Mouse (Mus musculus) layer of hippocampus, adult 8-10 months (tissue): ENCODE data around the gene Zbed4. TPM values are rescaled to one million over a fixed set of nuclear protein-coding genes. Genes with fewer than 3 reads are reported as not detected.
"Not testable (repeated sequence)": the region's sequence is repeated elsewhere in the genome, so short reads cannot be mapped to it uniquely, and the experiment has no call there.

Experiments used
- DNase-seq, 2 experiments: peaks; one replicate each; pipeline ENCODE4 v3.0.0; 2022; ENCODE audit warnings: low spot score in 2 of 2
- total RNA-seq, 4 experiments: library from RNA; stranded (reverse); gene quantifications; 2 replicates each; pipeline ENCODE4 v1.2.4; 2022

Gene Zbed4
- total RNA-seq, 4 experiments from 2014 or later: 9.8 to 11.1 (median 10.1) TPM

DNA sequence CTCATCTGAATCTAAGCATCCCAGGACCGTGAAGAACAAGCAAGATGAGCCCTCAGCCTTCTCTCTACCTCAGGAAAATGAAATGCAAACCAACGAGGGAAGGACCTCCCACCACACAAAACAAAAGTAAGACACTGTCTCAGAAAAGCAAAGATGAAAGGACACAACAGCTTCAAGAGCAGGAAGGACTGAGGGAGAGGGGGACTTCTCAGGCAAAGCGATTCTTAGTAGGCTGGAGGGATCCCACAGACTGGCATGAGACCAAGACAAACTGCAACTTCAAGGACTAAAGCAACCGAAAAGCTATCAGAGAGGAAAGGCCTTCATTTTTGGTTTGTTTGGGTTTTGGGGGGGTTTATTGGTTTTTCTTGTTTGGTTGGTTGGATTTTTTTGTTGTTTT lies 15.3 kb upstream of the Zbed4 start:
- no peak for DNase-seq

DNA sequence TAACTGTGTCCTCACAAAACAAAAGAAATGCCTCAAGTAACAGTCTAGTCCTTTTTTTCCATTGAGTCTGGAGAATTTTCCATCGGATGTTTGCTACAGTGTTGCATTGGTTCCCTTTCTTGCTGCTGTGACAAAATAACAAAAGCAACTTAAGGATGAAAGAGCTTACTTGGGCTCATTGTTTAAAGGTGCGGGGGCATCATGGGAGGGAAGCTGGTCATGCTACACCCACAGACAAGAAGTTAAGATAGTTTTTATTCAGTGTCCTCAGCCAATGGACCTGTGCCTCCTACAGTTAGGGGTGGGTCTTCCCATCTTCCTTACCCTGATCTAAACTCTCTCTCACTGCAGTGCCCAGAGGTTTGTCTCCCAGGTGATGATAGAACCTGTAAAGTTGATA lies 13.0 kb upstream of the Zbed4 start:
- DNase-seq: no peak

DNA sequence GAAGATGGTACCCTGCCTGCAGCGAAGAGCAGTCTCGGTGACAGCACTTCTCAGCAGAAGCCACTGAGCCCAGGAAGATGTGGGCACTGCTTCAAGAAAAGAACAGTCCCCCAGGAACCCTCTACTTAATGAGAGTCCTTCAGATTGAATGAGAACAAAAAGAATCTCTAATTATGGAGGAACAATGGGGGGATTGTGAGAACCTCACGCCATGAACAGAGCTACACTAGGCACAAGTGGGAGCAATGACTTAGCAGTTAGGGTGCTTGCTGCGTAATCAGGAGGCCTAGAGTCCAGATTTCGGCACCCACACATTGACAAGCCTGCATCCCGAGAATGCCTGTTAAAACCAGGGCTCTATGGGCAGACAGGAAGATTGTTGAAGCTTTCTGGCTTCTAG lies 10.1 kb upstream of the Zbed4 start:
- DNase-seq: no peak

DNA sequence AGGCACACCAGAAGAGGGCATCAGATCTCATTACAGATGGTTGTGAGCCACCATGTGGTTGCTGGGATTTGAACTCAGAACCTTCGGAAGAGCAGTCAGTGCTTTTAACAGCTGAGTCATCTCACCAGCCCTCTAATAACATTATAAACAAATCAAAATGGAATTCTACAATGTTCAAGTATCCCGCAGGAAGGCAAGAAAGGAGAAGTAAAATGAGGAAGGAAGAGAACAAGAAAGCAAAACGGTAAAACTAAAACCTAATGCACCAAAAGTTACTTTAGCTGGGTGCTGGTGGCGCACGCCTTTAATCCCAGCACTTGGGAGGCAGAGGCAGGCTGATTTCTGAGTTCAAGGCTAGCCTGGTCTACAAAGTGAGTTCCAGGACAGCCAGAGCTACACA lies 8.1 kb upstream of the Zbed4 start:
- DNase-seq: not testable (repeated sequence)

DNA sequence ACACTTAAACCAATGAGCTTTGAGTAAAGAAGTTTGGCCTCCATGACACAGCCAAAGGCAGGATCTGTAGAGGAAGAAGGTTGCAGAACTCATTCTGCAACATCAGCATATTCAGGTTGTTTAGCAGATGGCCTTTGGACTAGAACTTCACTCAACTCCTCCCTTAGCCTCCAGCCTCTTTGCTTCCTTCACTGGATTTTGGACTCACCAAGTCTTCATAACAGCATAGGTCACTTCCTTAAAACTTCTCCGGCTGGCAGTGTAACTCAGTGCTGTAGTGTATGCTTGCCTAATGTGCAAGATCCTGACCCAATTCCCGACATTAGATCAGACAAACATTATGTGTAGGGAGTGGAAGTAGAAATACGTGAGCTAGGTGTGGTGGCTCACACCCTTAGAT lies 6.1 kb upstream of the Zbed4 start:
- DNase-seq: no peak

DNA sequence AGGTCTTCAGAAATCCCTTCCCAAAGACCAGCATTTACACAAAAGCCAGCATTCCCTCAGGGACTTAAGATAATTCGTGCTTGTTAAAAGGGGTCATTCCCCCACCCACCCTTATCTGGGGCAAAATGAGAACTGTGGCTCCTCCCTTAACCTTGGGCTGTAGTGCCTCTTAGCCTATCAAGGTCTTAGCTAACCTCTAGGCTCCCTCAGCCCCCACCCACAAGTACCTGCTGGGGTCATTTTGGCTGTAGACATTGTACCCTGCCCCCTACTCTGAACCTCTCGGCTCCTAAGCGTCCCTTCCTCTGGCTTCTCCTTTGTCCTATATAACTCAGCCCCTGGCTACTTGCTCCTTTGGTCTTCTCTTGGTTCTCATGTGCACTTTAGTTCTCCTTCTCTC lies 5.5 kb upstream of the Zbed4 start:
- DNase-seq: no peak

DNA sequence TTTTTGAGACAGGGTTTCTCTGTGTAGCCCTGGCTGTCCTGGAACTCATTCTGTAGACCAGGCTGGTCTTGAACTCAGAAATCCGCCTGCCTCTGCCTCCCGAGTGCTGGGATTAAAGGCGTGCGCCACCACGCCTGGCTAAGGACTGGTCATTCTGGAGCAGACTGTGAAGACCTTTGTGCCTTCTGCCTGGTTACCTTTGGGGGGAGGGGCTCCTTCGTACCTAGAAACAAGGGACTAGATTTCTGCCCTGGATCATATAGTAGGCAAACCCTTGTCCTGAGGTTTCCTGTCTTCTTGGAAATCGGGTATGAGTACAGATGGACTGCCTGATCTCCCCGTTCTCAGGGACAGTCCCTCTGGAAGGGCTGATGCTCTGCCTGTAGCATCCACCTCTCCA lies 1.8 kb upstream of the Zbed4 start:
- DNase-seq: not testable (repeated sequence)

DNA sequence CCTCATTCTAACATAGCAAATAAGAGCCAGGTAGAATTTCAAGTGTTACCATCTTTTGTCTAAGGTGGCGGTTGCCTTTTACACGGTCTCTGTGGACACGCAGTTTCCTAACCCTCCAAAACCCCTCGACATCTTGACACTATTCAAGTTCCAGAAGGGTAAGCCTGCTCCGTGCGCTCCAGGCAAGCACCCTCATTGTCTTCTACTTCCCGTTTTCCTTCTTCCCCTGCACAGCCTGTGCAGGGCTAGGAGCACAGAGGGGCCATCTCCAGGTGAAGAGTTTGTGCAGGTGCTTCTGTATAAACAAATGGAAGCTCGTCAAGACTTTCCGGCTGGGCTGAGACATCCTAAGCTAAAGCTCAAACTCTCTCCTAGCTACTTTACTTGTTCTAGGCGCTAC lies 1.4 kb upstream of the Zbed4 start:
- no peak for DNase-seq

DNA sequence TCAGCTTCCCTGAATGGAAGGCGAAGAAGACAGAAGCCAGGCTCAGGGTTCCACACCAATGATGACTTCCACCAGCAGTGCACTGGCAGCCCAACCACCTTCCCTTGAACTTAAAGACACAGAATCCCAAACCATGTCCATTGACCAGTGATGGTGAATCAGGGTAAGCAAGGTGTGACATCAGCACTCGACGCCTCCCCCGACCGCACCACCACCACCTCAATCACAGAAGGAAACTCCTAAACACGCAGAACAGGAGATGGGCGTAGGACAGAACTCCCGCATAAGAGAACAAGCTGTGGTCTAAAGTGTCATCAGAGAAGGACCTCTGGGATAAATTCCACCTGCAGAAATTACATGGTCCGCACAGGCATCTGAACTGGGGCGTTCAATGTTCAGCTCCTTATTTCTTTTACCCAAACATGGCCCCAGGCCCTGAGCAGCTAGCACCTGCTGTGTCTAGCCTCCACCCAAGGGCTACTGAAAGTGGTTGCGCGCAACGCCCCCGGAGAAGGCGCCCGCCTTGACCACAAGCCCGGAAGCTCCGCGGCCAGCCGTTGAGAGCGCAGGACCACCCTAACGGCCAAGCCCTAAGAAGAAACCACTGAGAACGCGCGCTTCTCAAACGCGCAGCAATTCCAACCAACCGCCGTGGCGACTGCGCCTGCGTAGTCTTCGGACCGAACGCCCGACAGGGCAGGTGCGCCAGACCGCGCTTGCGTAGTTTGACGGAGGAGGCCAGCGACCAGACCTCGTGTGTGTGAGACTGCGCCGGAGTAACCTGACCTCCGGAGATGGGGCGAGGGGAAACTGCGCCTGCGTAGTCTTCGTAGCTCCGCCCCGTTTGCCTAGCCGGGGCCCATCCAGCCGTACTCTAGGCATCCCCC lies 540 bp upstream of the Zbed4 start:
- peak; percentile 99 for DNase-seq

DNA sequence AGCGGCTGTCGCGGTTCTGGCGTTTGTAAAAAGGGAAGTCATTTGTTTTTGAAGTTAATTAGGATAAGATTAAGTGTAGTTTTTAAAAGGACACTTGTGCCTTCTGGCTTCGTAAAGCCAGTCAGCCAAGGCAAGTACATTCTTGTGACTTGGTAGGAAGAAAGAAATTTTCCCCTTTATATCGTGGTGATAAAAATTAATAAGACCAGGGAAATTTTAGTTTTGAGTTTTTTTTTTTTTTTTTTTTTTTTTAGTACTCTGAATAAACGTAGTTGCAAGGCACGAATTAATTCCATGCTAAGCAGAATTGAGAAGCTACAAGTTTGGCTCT lies 908 bp downstream of the Zbed4 start:
- no peak for DNase-seq

DNA sequence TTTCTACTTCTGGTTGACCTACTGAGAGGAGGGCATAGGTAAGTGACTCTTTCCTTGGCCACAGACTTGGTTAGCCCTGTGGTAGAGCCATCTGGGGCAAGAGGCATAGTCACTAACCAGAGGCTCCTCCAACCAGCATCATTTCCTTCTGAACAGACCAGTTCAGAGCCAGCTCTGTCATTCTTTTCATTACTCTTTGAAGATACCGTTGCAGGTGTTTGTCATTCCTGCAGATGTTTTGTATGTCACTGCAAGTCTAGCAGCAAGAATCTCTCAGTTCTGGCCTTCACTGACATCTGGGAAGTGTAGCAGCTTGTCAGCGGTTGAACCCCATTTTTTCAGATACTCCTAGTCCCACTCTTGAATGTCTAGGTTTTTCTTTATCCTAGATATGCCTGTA lies 3.4 kb downstream of the Zbed4 start:
- no peak for DNase-seq

DNA sequence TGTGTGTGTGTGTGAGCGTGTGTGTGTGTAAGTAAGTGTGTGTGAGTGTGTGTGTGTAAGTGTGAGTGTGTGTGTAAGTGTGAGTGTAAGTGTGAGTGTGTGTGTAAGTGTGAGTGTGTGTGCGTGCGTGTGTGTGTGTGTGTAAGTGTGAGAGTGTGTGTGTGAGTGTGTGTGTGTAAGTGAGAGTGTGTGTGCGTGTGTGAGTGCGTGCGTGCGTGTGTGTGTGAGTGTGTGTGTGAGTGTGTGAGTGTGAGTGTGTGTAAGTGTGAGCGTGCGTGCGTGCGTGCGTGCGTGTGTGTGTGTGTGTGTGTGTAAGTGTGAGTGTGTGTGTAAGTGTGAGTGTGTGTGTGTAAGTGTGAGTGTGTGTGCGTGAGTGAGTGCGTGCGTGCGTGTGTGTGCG lies 4.3 kb downstream of the Zbed4 start:
- DNase-seq: no peak

DNA sequence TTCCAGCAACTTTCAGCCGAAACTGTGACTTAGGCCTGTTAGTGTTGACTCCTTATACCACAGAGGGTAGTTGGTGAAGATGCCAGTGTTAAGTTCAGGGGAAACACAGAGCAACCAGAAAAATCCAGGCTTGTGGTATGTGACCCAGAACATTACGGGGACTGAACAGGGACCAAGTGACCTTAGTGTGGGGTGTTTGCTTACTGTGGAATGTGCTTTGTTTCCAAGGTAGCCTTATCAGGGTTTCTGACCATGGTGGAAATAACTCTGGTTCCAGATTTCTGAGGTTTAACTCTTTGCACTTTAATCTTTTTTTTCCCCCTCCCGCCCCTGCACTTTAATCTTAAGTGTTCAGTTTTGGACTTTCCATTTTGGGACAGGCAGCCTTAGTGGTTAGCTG lies 6.6 kb downstream of the Zbed4 start:
- no peak for DNase-seq

DNA sequence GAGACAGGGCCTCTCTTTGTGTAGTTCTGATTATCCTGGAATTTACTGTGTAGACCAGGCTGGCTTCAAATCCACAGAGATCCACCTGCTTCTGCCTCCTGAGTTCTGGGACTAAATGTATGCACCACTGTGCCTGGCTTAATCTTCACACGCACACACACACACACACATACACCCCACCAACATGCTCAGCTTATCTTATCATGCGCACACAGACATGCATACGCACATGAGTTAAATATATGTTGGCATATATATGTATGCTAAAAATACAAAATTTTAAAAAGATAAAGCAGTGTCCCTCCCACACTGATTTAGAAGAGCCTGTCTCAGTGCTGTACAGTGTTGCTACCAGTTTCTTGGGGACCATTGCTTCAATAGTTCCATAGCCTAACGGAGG lies 10.1 kb downstream of the Zbed4 start:
- DNase-seq: no peak

DNA sequence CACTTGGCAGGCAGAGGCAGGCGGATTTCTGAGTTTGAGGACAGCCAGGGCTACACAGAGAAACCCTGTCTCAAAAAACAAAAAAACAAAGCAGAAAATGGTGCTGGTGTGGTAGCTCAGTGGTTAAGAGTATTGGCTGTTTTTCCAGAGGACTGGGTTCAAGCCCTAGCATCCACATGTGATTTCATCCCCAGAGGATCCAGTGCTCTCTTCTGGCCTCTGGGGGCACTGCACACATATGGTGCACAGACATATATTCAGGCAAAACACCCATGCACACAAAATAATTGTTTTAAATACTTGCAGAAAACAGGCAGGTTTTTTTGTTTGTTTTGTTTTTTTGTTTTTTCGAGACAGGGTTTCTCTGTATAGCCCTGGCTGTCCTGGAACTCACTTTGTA lies 14.7 kb downstream of the Zbed4 start:
- not testable (repeated sequence) for DNase-seq

DNA sequence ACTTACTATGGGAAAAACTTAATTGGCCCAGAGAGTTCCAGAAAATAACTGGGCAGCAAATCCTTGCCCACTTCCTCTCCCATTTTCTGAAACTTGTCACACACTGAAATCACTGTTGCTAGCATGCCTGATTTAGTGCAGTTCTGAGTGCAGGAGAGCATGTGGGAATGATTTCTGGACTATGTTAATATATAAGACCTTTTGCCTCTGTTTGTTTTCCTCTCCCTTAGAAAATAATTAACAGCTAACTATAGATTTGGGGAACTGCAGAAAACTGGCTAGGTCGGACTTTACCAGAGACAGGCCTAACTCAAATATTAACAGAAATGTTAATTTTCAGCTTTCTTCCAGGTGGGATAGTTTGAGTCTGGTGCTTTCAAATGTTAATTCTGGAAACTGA lies 17.1 kb downstream of the Zbed4 start:
- no peak for DNase-seq

DNA sequence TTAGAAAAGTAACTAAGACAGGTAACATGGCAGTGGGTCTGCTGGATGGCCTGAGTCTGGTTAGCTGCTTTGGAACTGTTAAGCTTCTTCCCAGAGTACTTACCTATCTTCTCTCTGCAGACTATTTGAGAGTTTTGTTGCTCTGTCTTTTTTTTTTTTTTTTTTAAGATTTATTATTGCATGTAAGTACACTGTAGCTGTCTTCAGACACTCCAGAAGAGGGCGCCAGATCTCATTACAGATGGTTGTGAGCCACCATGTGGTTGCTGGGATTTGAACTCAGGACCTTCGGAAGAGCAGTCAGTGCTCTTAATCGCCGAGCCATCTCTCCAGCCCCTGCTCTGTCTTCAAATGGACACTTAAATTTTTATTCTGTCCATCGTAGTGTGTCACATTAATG lies 23.2 kb downstream of the Zbed4 start:
- DNase-seq: not testable (repeated sequence)

DNA sequence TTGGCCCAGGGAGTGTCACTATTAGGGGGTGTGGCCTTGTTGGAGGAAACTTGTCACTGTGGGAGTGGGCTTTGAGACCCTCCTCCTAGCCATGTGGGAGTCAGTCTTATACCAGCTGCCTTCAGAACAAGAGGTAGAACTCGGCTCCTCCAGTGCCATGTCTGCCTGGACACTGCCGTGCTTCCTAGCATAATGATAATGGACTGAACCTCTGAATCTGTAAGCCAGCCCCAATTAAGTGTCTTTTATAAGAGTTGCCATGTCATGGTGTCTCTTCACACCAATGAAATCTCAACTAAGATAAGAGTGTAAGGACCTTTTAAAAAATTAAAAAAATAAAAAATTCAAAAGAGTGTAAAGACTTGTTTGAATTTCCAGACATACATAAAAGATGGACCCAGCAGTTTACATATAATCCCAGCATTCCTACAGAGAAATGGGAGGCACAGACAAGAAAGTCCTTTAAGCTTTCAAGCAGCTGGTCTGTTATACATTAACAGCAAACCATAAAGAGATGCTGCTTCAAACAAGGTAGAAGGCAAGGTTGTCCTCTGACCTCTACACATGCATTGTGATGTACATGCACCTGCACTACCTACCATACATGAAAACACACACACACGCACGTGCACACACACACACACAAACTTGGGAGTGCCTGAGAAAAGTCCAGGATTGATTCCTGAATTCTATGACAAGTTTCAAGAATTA lies 40.8 kb downstream of the Zbed4 start:
- DNase-seq: no peak

DNA sequence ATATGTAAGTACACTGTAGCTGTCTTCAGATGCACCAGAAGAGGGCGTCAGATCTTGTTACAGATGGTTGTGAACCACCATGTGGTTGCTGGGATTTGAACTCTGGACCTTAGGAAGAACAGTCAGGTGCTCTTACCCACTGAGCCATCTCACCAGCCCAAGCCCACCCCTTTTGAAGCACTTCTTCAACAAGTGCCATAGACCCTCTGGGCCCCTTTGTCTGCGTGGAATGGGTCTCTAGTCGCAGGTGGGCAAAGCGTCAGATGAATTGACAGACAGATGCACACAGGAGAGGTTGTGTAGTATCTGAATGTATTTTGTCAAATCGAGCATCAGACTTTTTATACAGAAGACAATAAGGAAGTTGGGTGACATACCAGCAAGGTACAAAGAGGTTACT lies 43.3 kb downstream of the Zbed4 start:
- DNase-seq: not testable (repeated sequence)

DNA sequence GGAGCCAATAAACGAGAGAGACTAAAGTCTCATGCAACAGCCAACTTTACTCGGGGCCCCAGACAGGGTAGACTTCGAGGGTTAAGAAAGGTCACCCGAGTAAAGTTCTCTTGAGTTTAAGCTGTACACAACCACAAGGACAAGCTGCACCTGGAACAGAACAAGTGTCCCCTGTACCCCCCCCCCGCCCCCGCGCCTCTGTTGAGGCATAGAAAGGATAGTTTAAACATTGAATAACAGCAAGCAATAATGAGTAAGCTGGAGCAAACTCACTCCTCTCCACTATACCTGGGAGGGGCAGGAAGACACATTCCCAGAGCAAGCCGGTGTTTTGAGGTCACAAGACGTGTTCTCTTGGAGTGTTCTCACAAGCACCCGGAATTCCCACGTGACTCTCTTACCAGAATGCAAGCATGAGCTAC lies 48.5 kb downstream of the Zbed4 start:
- DNase-seq: no peak

DNA sequence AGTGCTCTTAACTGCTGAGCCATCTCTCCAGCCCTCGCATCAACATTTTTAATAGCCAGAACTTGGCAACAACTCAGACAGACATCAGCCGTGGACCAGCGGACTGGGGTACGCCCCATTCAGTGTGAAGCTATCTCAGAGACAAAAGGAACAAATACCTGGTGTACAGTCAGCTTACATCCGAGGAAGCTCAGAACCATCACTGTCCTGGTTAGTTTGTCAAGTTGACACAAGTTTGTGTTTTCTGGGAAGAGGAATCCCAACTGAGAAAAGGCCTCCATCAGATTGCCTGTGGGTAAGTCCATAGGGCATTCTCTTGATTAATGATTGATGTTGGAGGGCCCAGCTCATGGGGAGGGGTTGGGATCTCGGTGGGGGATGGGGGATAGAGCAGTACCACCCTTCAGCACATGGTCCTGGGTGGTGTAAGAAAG lies 49.5 kb downstream of the Zbed4 start:
- no peak for DNase-seq

DNA sequence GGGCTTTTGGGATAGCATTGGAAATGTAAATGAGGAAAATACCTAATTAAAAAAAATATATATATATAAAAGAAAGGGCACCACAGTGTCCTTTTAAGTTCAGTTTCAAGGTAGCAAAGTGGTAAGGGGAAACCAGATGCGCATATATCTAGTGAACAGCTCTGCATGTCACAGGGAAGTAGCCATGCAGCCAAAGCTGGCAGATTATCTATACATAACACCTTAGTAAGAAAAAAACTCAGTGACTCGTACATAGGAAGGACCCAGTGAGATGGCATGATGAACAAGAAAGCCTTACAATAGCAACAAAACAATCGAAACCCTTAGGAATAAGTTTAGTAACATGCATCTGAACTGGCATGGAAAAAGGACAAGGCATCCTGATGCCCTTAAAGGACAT lies 50.4 kb downstream of the Zbed4 start:
- no peak for DNase-seq

DNA sequence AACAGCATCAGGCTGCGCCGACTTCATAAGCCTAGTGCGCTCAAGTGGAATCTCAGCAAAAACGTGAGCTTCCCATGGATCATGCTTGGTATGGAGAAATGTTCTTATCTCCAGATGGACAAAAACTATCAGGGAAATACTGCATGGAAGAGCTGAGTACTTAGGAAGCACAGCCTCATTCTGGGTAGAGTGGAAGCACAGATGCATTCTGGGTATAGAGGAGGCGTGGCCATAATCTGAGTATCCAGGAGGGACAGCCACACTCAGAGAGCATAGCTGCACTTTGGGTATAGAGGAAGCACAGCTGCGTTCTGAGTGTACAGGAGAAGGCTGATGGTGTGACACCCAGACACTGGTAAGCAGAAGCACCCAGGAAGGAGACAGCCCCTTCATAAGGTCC lies 50.9 kb downstream of the Zbed4 start:
- no peak for DNase-seq
